Mouse (Mus musculus) limb, embryonic 14.5 days (tissue): ENCODE data around the gene Apopt1. TPM values are rescaled to one million over a fixed set of nuclear protein-coding genes. Genes with fewer than 3 reads are reported as not detected.

Source experiments
- ATAC-seq: fragments of 200-750 bp; cut with Nextera tagmentation; 2 replicates; pipeline ENCODE4 v1.8.0; 2017; ENCODE audit warnings: low read depth, moderate number of reproducible peaks, moderate TSS enrichment; ENCODE audit not compliant: low FRiP score
- DNase-seq: peaks from one replicate; pipeline ENCODE4 v3.0.0-alpha.2; 2015; ENCODE audit warnings: low spot score
- H3K27ac ChIP-seq: fragments of 300-500 bp; sonication (generic); replicated peaks from 2 replicates; pipeline ENCODE4 v1.5.1; 2014; ENCODE audit warnings: low read depth, mild to moderate bottlenecking, low read length, moderate library complexity, mixed read lengths
- H3K27me3 ChIP-seq: fragments of 300-500 bp; sonication (generic); 2 replicates; pipeline ENCODE4 v1.6.1; 2014; ENCODE audit warnings: low read length, mixed read lengths; ENCODE audit not compliant: control insufficient read depth, insufficient read depth
- H3K36me3 ChIP-seq: fragments of 300-500 bp; sonication (generic); 2 replicates; pipeline ENCODE4 v1.6.1; 2014; ENCODE audit warnings: mild to moderate bottlenecking, low read length, moderate library complexity, mixed read lengths; ENCODE audit not compliant: control insufficient read depth, insufficient read depth
- H3K4me1 ChIP-seq: fragments of 300-500 bp; sonication (generic); 2 replicates; pipeline ENCODE4 v1.6.1; 2014; ENCODE audit warnings: antibody characterized with exemption, low read length, mixed read lengths; ENCODE audit not compliant: control insufficient read depth, insufficient read depth
- H3K4me2 ChIP-seq: fragments of 300-500 bp; sonication (generic); replicated peaks from 2 replicates; pipeline ENCODE4 v1.6.1; 2014; ENCODE audit warnings: low read depth, mild to moderate bottlenecking, low read length, moderate library complexity; ENCODE audit not compliant: severe bottlenecking
- H3K4me3 ChIP-seq: fragments of 300-500 bp; sonication (generic); replicated peaks from 2 replicates; pipeline ENCODE4 v1.5.1; 2014; ENCODE audit warnings: low read length
- H3K9ac ChIP-seq: fragments of 300-500 bp; sonication (generic); 2 replicates; pipeline ENCODE4 v1.6.1; 2014; ENCODE audit warnings: mild to moderate bottlenecking, low read depth, low read length, moderate library complexity; ENCODE audit not compliant: severe bottlenecking
- H3K9me3 ChIP-seq: fragments of 300-500 bp; sonication (generic); 2 replicates; pipeline ENCODE4 v1.6.1; 2016; ENCODE audit warnings: low read length; ENCODE audit not compliant: control insufficient read depth
- POLR2A ChIP-seq: fragments of 200-500 bp; IDR thresholded peaks from 2 replicates; pipeline ENCODE4 v1.8.0; 2012; ENCODE audit warnings: inconsistent platforms, mild to moderate bottlenecking, moderate library complexity, borderline replicate concordance; ENCODE audit not compliant: insufficient read depth, insufficient read length; ENCODE audit errors: extremely low read depth
- WGBS: fragments of 180-500 bp; shearing (Covaris S2); extraction: QIAGEN DNeasy Blood & Tissue Kit; methylation state at CpG from one replicate; pipeline ENCODE4 v1.1.7; 2014; 5-methylcytosine and 5-hydroxymethylcytosine counted together
- polyA plus RNA-seq, 2 experiments: library from polyadenylated mRNA; depleted of rRNA in 1 of 2; stranded (reverse) in 1 of 2; unstranded in 1 of 2; fragments of >200 nt; fragmentation: Nextera tagmentation in 1 of 2; extraction: Ambion mirVana in 1 of 2; gene quantifications; 2 replicates each; pipeline versions ENCODE4 v1.2.1 to v1.2.3; 2012 to 2014

Apopt1 gene
- polyA plus RNA-seq, 2 experiments, result 39.7 to 50.7 TPM

- H3K9me3 ChIP-seq, result no peaks in the 10 kb centered on the region
- H3K36me3 ChIP-seq, result peaks cover 90% of the 10 kb centered on the region
Measured at GRCm38 (mm10) chr12:111797251-111797650, 84.2 kb downstream of the Apopt1 start.

DNA sequence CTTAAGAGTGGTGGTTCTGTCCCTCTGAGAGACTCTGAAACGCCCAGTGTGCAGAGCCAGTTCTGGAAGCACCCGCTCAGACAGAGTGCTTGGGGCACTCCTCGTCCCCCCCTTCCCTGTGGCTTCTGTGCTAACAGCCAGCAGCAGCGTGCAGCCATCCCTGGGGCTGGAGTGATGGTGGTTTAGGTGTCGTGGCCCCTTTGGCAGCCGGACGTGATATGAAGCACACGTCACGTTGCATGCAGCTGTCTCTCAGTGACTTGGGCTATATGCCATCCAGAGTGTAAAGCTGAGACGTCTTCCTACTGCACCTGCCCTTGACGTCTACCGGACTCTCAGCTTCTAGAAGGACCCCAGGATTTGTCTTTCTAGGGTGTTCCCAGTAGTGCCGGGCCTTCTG lies 85.4 kb downstream of the Apopt1 start:
- Histone ChIP-seq H3K4me3 (no peak overlapping the region), H3K27ac (no peak overlapping the region), H3K9me3 (no peaks in the 10 kb centered on the region), H3K4me2 (no peak overlapping the region), H3K27me3 (no peaks in the 10 kb centered on the region), H3K36me3 (peaks cover 92% of the 10 kb centered on the region), H3K9ac (no peak overlapping the region), H3K4me1 (no peaks in the 10 kb centered on the region)
- TF ChIP-seq POLR2A, result no peak
- DNase-seq (no peak), ATAC-seq (no peak)
- WGBS, result 94% methylated on average over 13 of the region's 13 CpGs

More at GRCm38 (mm10) chr12:111797251-111797650, 84.2 kb downstream of the Apopt1 start:
- ATAC-seq (no peak), DNase-seq (no peak)
- H3K27ac ChIP-seq, result no peak overlapping the region
- H3K4me2 ChIP-seq, result no peak overlapping the region
- no peak for TF ChIP-seq POLR2A
- H3K4me3 ChIP-seq, result no peak overlapping the region
- no peaks in the 10 kb centered on the region for H3K27me3 ChIP-seq
- H3K9ac ChIP-seq, result no peak overlapping the region
- no peaks in the 10 kb centered on the region for H3K4me1 ChIP-seq
- 82% methylated on average over 8 of the region's 8 CpGs for WGBS

- H3K4me2 ChIP-seq, result no peak overlapping the region
- no peak for TF ChIP-seq POLR2A
- H3K27me3 ChIP-seq, result no peaks in the 10 kb centered on the region
- no peak overlapping the region for H3K27ac ChIP-seq
- H3K36me3 ChIP-seq, result peaks cover 91% of the 10 kb centered on the region
- DNase-seq (no peak), ATAC-seq (no peak)
- no peaks in the 10 kb centered on the region for H3K4me1 ChIP-seq
- no peak overlapping the region for H3K4me3 ChIP-seq
- H3K9ac ChIP-seq, result no peak overlapping the region
- WGBS, result 79% methylated on average over 10 of the region's 10 CpGs
- no peaks in the 10 kb centered on the region for H3K9me3 ChIP-seq
Measured at GRCm38 (mm10) chr12:111800459-111801183, 87.6 kb downstream of the Apopt1 start.

GRCm38 (mm10) chr12:111803538-111803937 lies 90.5 kb downstream of the Apopt1 start:
- peaks cover 90% of the 10 kb centered on the region for H3K36me3 ChIP-seq
- no peak for ATAC-seq

More at GRCm38 (mm10) chr12:111803538-111803937, 90.5 kb downstream of the Apopt1 start:
- Histone ChIP-seq H3K27me3 (no peaks in the 10 kb centered on the region), H3K27ac (no peak overlapping the region), H3K4me1 (no peaks in the 10 kb centered on the region), H3K4me2 (no peak overlapping the region), H3K4me3 (no peak overlapping the region), H3K9ac (no peak overlapping the region), H3K9me3 (no peaks in the 10 kb centered on the region)
- WGBS, result 88% methylated on average over 5 of the region's 5 CpGs
- TF ChIP-seq POLR2A, result no peak
- no peak for DNase-seq

Other genes with a start within 250 kb of the Apopt1 start
- 14.8 and 15.5 TPM in 2 replicates for gene Gm266, start 227.4 kb upstream of the Apopt1 start, polyA plus RNA-seq (2012; rRNA removed)
- gene Gm266, start 227.4 kb upstream of the Apopt1 start, polyA plus RNA-seq (2014; fragmentation: Nextera tagmentation; extraction: Ambion mirVana), result 14.7 and 14.8 TPM in 2 replicates
- 118 and 129 TPM in 2 replicates for gene Eif5, start 175.2 kb upstream of the Apopt1 start, polyA plus RNA-seq (2012; rRNA removed)
- gene Eif5, start 175.2 kb upstream of the Apopt1 start, polyA plus RNA-seq (2014; fragmentation: Nextera tagmentation; extraction: Ambion mirVana), result 472 and 474 TPM in 2 replicates
- 69.4 and 80.5 TPM in 2 replicates for gene Mark3, start 138.7 kb upstream of the Apopt1 start, polyA plus RNA-seq (2012; rRNA removed)
- 49.8 and 63.7 TPM in 2 replicates for gene Mark3, start 138.7 kb upstream of the Apopt1 start, polyA plus RNA-seq (2014; fragmentation: Nextera tagmentation; extraction: Ambion mirVana)
- 133 and 168 TPM in 2 replicates for gene Ckb, start 40.9 kb upstream of the Apopt1 start, polyA plus RNA-seq (2012; rRNA removed)
- gene Ckb, start 40.9 kb upstream of the Apopt1 start, polyA plus RNA-seq (2014; fragmentation: Nextera tagmentation; extraction: Ambion mirVana), result 94.7 and 106 TPM in 2 replicates
- gene Trmt61a, start 35.2 kb upstream of the Apopt1 start, polyA plus RNA-seq (2012; rRNA removed), result 30.8 and 47.4 TPM in 2 replicates
- gene Trmt61a, start 35.2 kb upstream of the Apopt1 start, polyA plus RNA-seq (2014; fragmentation: Nextera tagmentation; extraction: Ambion mirVana), result 7.2 and 7.3 TPM in 2 replicates
- gene Bag5, start within 50 bp of the Apopt1 start, polyA plus RNA-seq (2012; rRNA removed), result 26.5 and 37.2 TPM in 2 replicates
- gene Bag5, start within 50 bp of the Apopt1 start, polyA plus RNA-seq (2014; fragmentation: Nextera tagmentation; extraction: Ambion mirVana), result 61.2 and 63.7 TPM in 2 replicates
- gene Klc1, start 45.6 kb downstream of the Apopt1 start, polyA plus RNA-seq (2012; rRNA removed), result 121 and 137 TPM in 2 replicates
- 104 and 110 TPM in 2 replicates for gene Klc1, start 45.6 kb downstream of the Apopt1 start, polyA plus RNA-seq (2014; fragmentation: Nextera tagmentation; extraction: Ambion mirVana)
- gene Xrcc3, start 100.6 kb downstream of the Apopt1 start, polyA plus RNA-seq (2012; rRNA removed), result 26.3 and 32.9 TPM in 2 replicates
- 10.1 and 12.4 TPM in 2 replicates for gene Xrcc3, start 100.6 kb downstream of the Apopt1 start, polyA plus RNA-seq (2014; fragmentation: Nextera tagmentation; extraction: Ambion mirVana)
- 102 and 114 TPM in 2 replicates for gene Zfyve21, start 100.9 kb downstream of the Apopt1 start, polyA plus RNA-seq (2012; rRNA removed)
- 110 and 119 TPM in 2 replicates for gene Zfyve21, start 100.9 kb downstream of the Apopt1 start, polyA plus RNA-seq (2014; fragmentation: Nextera tagmentation; extraction: Ambion mirVana)
- 16.8 and 18.5 TPM in 2 replicates for gene Ppp1r13b, start 194.8 kb downstream of the Apopt1 start, polyA plus RNA-seq (2012; rRNA removed)
- 17.3 and 19.4 TPM in 2 replicates for gene Ppp1r13b, start 194.8 kb downstream of the Apopt1 start, polyA plus RNA-seq (2014; fragmentation: Nextera tagmentation; extraction: Ambion mirVana)